Comparison of ENCODE assay signal across 15 mouse cellular contexts in the genomic region with DNA sequence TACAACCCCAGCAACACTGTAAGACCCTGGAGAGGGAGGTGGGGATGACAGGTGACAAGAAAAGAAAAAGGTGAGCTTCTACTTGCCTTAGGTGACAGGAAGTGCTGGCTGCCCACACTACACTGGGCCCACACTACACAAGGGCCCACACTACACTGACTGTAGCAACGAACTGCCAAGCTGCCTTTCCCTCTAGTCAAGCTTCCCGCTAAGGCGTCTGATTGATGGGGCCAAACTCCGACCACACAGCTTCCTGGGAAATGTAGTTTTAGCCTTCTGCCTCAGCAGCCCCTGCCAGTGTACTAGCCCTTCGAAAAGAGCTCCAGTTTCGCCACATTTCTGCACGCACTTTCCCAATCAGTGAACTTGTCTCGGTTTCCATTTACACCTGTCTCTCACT. TPM values are rescaled to one million over a fixed set of nuclear protein-coding genes. Genes with fewer than 3 reads are reported as not detected.
DNase-seq lines count a peak whose midpoint lies in the region; ATAC-seq lines count a peak whose summit lies in the region.
"Had no signal": no experiment of that assay in that cellular context is flagged by ENCODE, and none has a peak within 500 bp of the region (broad histone marks: within the 10 kb centered on the region; RNA-seq: fewer than 3 reads in every experiment).

No protein-coding gene starts in this region.

- no peak overlapping the region for H3K9ac ChIP-seq in embryonic facial prominence, embryonic 11.5 days (replicated peaks; ENCODE audit: low read length)
- no peak overlapping the region for H3K9ac ChIP-seq in neural tube, embryonic 11.5 days (ENCODE audit: low read length)
- no peak overlapping the region for H3K9ac ChIP-seq in intestine, embryonic 16.5 days (ENCODE audit: low read depth, low read length)
- H3K9ac ChIP-seq: limb, embryonic 13.5 days had no signal

- DNase-seq in embryonic facial prominence, embryonic 11.5 days (ENCODE audit: low spot score), result no peak
- no peak for DNase-seq in embryonic facial prominence, embryonic 10.5 days (ENCODE audit: low spot score)
- DNase-seq in neural tube, embryonic 11.5 days (ENCODE audit: low spot score), result peak; percentile 50
- DNase-seq in neural tube, embryonic 10.5 days (ENCODE audit: extremely low spot score, low spot score), result no peak
- DNase-seq in spleen, adult 18-20 months, result no peak
- DNase-seq in spleen, postnatal 36 days (ENCODE audit: low spot score in 2 of 2), result no peak
- DNase-seq: adrenal gland, adult 2 months; kidney, adult 8-10 months; right cerebral cortex, postnatal 25 days had no signal

- no peak overlapping the region for H3K27ac ChIP-seq in embryonic facial prominence, embryonic 11.5 days (replicated peaks; ENCODE audit: low read depth, low read length)
- H3K27ac ChIP-seq in embryonic facial prominence, embryonic 10.5 days (replicated peaks), result no peak overlapping the region
- no peak overlapping the region for H3K27ac ChIP-seq in neural tube, embryonic 11.5 days (ENCODE audit: low read depth, low read length)
- H3K27ac ChIP-seq in intestine, embryonic 16.5 days (ENCODE audit: low read length), result no peak overlapping the region
- H3K27ac ChIP-seq: limb, embryonic 13.5 days had no signal

- H3K36me3 ChIP-seq in embryonic facial prominence, embryonic 11.5 days (replicated peaks; ENCODE audit: control insufficient read depth, insufficient read depth, low read depth, low read length), result no peaks in the 10 kb centered on the region
- H3K36me3 ChIP-seq in embryonic facial prominence, embryonic 10.5 days (replicated peaks), result no peaks in the 10 kb centered on the region
- H3K36me3 ChIP-seq in neural tube, embryonic 11.5 days (ENCODE audit: control insufficient read depth, insufficient read depth, low read length), result no peaks in the 10 kb centered on the region
- H3K36me3 ChIP-seq in intestine, embryonic 16.5 days (ENCODE audit: control insufficient read depth, insufficient read depth, low read length), result no peaks in the 10 kb centered on the region
- H3K36me3 ChIP-seq: limb, embryonic 13.5 days had no signal

- no peaks in the 10 kb centered on the region for H3K9me3 ChIP-seq in embryonic facial prominence, embryonic 11.5 days (replicated peaks; ENCODE audit: control insufficient read depth, low read length)
- peaks cover 6% of the 10 kb centered on the region; the same call in 1 of the 2 replicates for H3K9me3 ChIP-seq in embryonic facial prominence, embryonic 10.5 days
- peaks cover 6% of the 10 kb centered on the region; the same call in 1 of the 2 replicates for H3K9me3 ChIP-seq in neural tube, embryonic 11.5 days (ENCODE audit: control insufficient read depth, low read length)
- H3K9me3 ChIP-seq in intestine, embryonic 16.5 days (ENCODE audit: control insufficient read depth, low read length), result 0 out of 2 replicates have a peak, but pooled peaks cover 5% of the 10 kb centered on the region

- 10% methylated on average over 8 of the region's 8 CpGs for WGBS in embryonic facial prominence, embryonic 11.5 days
- WGBS in embryonic facial prominence, embryonic 10.5 days, result 11% methylated on average over 8 of the region's 8 CpGs
- WGBS in neural tube, embryonic 11.5 days, result 13% methylated on average over 8 of the region's 8 CpGs
- 9% methylated on average over 8 of the region's 8 CpGs for WGBS in intestine, embryonic 16.5 days

- H3K4me2 ChIP-seq in embryonic facial prominence, embryonic 11.5 days (ENCODE audit: low read depth, low read length), result no peak overlapping the region
- no peak overlapping the region for H3K4me2 ChIP-seq in neural tube, embryonic 11.5 days (ENCODE audit: low read depth)
- no peak overlapping the region for H3K4me2 ChIP-seq in intestine, embryonic 16.5 days (ENCODE audit: low read depth, low read length)
- H3K4me2 ChIP-seq: limb, embryonic 13.5 days had no signal

- H3K4me3 ChIP-seq in embryonic facial prominence, embryonic 11.5 days (ENCODE audit: low read depth, low read length), result no peak overlapping the region
- H3K4me3 ChIP-seq in embryonic facial prominence, embryonic 10.5 days, result no peak overlapping the region
- H3K4me3 ChIP-seq in neural tube, embryonic 11.5 days (ENCODE audit: low read depth, low read length), result no peak overlapping the region
- no peak overlapping the region for H3K4me3 ChIP-seq in intestine, embryonic 16.5 days (ENCODE audit: low read length)
- H3K4me3 ChIP-seq: limb, embryonic 13.5 days had no signal

- peaks cover 2% of the 10 kb centered on the region; the same call in 1 of the 2 replicates for H3K4me1 ChIP-seq in embryonic facial prominence, embryonic 11.5 days (ENCODE audit: control insufficient read depth, insufficient read depth, low read length)
- H3K4me1 ChIP-seq in embryonic facial prominence, embryonic 10.5 days, result peaks cover 20% of the 10 kb centered on the region
- H3K4me1 ChIP-seq in neural tube, embryonic 11.5 days (ENCODE audit: control insufficient read depth, insufficient read depth, low read length), result peaks cover 9% of the 10 kb centered on the region
- peaks cover 8% of the 10 kb centered on the region for H3K4me1 ChIP-seq in intestine, embryonic 16.5 days (ENCODE audit: control insufficient read depth, insufficient read depth, low read length)

- 0 out of 2 replicates have a peak, but pooled peaks have one; percentile 36 for ATAC-seq in embryonic facial prominence, embryonic 11.5 days (replicated peaks; ENCODE audit: insufficient number of reproducible peaks, low FRiP score, low TSS enrichment, low read depth)
- ATAC-seq in neural tube, embryonic 11.5 days (ENCODE audit: insufficient read depth, low FRiP score, low TSS enrichment), result no peak
- peak; percentile 53 for ATAC-seq in intestine, embryonic 16.5 days
- ATAC-seq in CD4-positive, CD25-positive, alpha-beta regulatory T cell, adult 4 months, result no peak
- ATAC-seq: Patski had no signal

- peaks cover 24% of the 10 kb centered on the region for H3K27me3 ChIP-seq in embryonic facial prominence, embryonic 11.5 days (ENCODE audit: control insufficient read depth, insufficient read depth, low read length)
- H3K27me3 ChIP-seq in embryonic facial prominence, embryonic 10.5 days (replicated peaks; ENCODE audit: low read depth, poor library complexity, severe bottlenecking), result peaks cover 54% of the 10 kb centered on the region
- peaks cover 17% of the 10 kb centered on the region for H3K27me3 ChIP-seq in neural tube, embryonic 11.5 days (ENCODE audit: control insufficient read depth, insufficient read depth, low read length)
- peaks cover 22% of the 10 kb centered on the region for H3K27me3 ChIP-seq in intestine, embryonic 16.5 days (replicated peaks; ENCODE audit: control insufficient read depth, insufficient read depth, low read length)

RNA-seq across cellular contexts. Expression of a gene that starts 19.6 kb away (rescaled TPM):
- polyA plus RNA-seq in embryonic facial prominence, embryonic 11.5 days (2014; fragmentation: Nextera tagmentation; extraction: Ambion mirVana), result not detected in 2 replicates
- not detected in 2 replicates for polyA plus RNA-seq in embryonic facial prominence, embryonic 10.5 days (2016; fragmentation: Nextera tagmentation; extraction: Ambion mirVana)
- polyA plus RNA-seq in neural tube, embryonic 11.5 days (2014; fragmentation: Nextera tagmentation; extraction: Ambion mirVana), result 0.29 TPM in 1 of 2 replicates, not detected in the other
- not detected in 2 replicates for polyA plus RNA-seq in intestine, embryonic 16.5 days (2015; fragmentation: Nextera tagmentation; extraction: Ambion mirVana)
- polyA plus RNA-seq in CD4-positive, CD25-positive, alpha-beta regulatory T cell, adult 4 months (2017; shearing (Covaris generic)), result not detected
- polyA plus RNA-seq: adrenal gland, adult 2 months; embryonic facial prominence, embryonic 14.5 days; heart, embryonic 14.5 days; limb, embryonic 13.5 days; Patski had no signal

RNA-seq across cellular contexts. Expression of a gene that starts 23.4 kb away (rescaled TPM):
- 4.3 and 5.3 TPM in 2 replicates for polyA plus RNA-seq in embryonic facial prominence, embryonic 11.5 days (2014; fragmentation: Nextera tagmentation; extraction: Ambion mirVana)
- 4.0 and 4.1 TPM in 2 replicates for polyA plus RNA-seq in embryonic facial prominence, embryonic 10.5 days (2016; fragmentation: Nextera tagmentation; extraction: Ambion mirVana)
- polyA plus RNA-seq in neural tube, embryonic 11.5 days (2014; fragmentation: Nextera tagmentation; extraction: Ambion mirVana), result 4.4 and 4.7 TPM in 2 replicates
- polyA plus RNA-seq in intestine, embryonic 16.5 days (2015; fragmentation: Nextera tagmentation; extraction: Ambion mirVana), result 1.7 TPM in 2 replicates
- 1 to 10 TPM; 1.7 to 3.0 TPM for polyA plus RNA-seq in CD4-positive, CD25-positive, alpha-beta regulatory T cell, adult 4 months (2017; shearing (Covaris generic))

RNA-seq across cellular contexts. Expression of a gene that starts 36.2 kb away (rescaled TPM):
- 27.9 and 28.3 TPM in 2 replicates for polyA plus RNA-seq in embryonic facial prominence, embryonic 11.5 days (2014; fragmentation: Nextera tagmentation; extraction: Ambion mirVana)
- 25.0 and 25.7 TPM in 2 replicates for polyA plus RNA-seq in embryonic facial prominence, embryonic 10.5 days (2016; fragmentation: Nextera tagmentation; extraction: Ambion mirVana)
- polyA plus RNA-seq in neural tube, embryonic 11.5 days (2014; fragmentation: Nextera tagmentation; extraction: Ambion mirVana), result 27.2 and 31.4 TPM in 2 replicates
- 17.0 and 17.1 TPM in 2 replicates for polyA plus RNA-seq in intestine, embryonic 16.5 days (2015; fragmentation: Nextera tagmentation; extraction: Ambion mirVana)
- 1 to 10 TPM; 2.0 to 2.4 TPM for polyA plus RNA-seq in CD4-positive, CD25-positive, alpha-beta regulatory T cell, adult 4 months (2017; shearing (Covaris generic))

RNA-seq across cellular contexts. Expression of a gene that starts 41.9 kb away (rescaled TPM):
- 1.4 and 1.7 TPM in 2 replicates for polyA plus RNA-seq in embryonic facial prominence, embryonic 11.5 days (2014; fragmentation: Nextera tagmentation; extraction: Ambion mirVana)
- polyA plus RNA-seq in embryonic facial prominence, embryonic 10.5 days (2016; fragmentation: Nextera tagmentation; extraction: Ambion mirVana), result 0.98 and 1.5 TPM in 2 replicates
- polyA plus RNA-seq in neural tube, embryonic 11.5 days (2014; fragmentation: Nextera tagmentation; extraction: Ambion mirVana), result 8.2 and 10.0 TPM in 2 replicates
- 0.34 and 0.40 TPM in 2 replicates for polyA plus RNA-seq in intestine, embryonic 16.5 days (2015; fragmentation: Nextera tagmentation; extraction: Ambion mirVana)
- not detected for polyA plus RNA-seq in CD4-positive, CD25-positive, alpha-beta regulatory T cell, adult 4 months (2017; shearing (Covaris generic))

RNA-seq across cellular contexts. Expression of a gene that starts 55.7 kb away (rescaled TPM):
- not detected in 2 replicates for polyA plus RNA-seq in embryonic facial prominence, embryonic 11.5 days (2014; fragmentation: Nextera tagmentation; extraction: Ambion mirVana)
- polyA plus RNA-seq in embryonic facial prominence, embryonic 10.5 days (2016; fragmentation: Nextera tagmentation; extraction: Ambion mirVana), result not detected in 2 replicates
- polyA plus RNA-seq in neural tube, embryonic 11.5 days (2014; fragmentation: Nextera tagmentation; extraction: Ambion mirVana), result not detected in 2 replicates
- 28.5 and 30.8 TPM in 2 replicates for polyA plus RNA-seq in intestine, embryonic 16.5 days (2015; fragmentation: Nextera tagmentation; extraction: Ambion mirVana)
- not detected for polyA plus RNA-seq in CD4-positive, CD25-positive, alpha-beta regulatory T cell, adult 4 months (2017; shearing (Covaris generic))
- polyA plus RNA-seq: heart, embryonic 14.5 days had no signal

Comparison
In these comparisons a context has a peak if more than half of its experiments do, and no peak if none do; other contexts are left out.
1. ATAC-seq: peak in embryonic facial prominence, embryonic 11.5 days (single experiment) and intestine, embryonic 16.5 days (single experiment); none in neural tube, embryonic 11.5 days (single experiment) and CD4-positive, CD25-positive, alpha-beta regulatory T cell, adult 4 months (single experiment).